In the genomic region with DNA sequence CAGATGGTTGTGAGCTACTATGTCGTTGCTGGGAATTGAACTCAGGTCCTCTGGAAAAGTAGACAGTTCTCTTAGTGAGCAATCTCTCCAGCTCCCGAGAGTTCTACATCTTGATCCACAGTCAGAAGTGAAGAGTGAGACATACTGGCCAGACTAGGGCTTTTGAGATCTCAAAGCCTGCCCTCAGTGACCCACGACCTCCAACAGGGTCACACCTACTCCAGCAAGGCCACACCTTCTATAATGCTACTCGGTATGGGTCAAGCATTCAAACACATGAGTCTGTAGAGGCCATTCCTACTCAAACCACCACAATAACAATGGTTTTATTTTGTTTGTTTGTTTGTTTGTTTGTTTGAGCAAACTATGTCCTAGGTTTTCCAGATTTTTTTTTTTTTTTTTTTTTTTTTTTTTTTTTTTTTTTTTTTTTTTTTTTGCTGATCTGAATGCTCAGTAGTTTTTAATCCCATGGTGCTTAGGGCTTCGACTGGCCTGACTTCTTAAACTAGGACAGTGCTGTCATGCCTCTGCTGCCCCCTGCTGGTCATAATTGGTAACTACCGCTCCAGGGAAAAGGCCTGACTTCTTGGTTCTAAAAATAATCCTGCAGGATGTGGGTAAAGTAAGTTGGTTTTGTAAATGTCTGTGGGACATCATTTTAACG, we compare ENCODE assay signal across 8 mouse cellular contexts. TPM values are rescaled to one million over a fixed set of nuclear protein-coding genes. Genes with fewer than 3 reads are reported as not detected.
A peak's percentile ranks its signal among the peaks of the same experiment; 100 is the strongest.
DNase-seq lines count a peak whose midpoint lies in the region; ATAC-seq lines count a peak whose summit lies in the region.
"Had no signal": no experiment of that assay in that cellular context is flagged by ENCODE, and none has a peak within 500 bp of the region (broad histone marks: within the 10 kb centered on the region; RNA-seq: fewer than 3 reads in every experiment).

No protein-coding gene starts in this region.

- no peaks in the 10 kb centered on the region for H3K79me2 ChIP-seq in macrophage (ENCODE audit: inconsistent target)

- 57% methylated on average over 7 of the region's 7 CpGs for WGBS in forebrain, embryonic 13.5 days
- 55% methylated on average over 7 of the region's 7 CpGs for WGBS in macrophage (ENCODE audit: missing documents)

- H3K4me2 ChIP-seq in forebrain, embryonic 13.5 days: no peak overlapping the region
- H3K4me2 ChIP-seq: neural tube, embryonic 12.5 days had no signal

- peak; percentile 67 for DNase-seq in Muller cell, postnatal 12 days (ENCODE audit: inconsistent ontology term)
- peak; percentile 54 for DNase-seq in c-Kit-negative CD71-positive TER-119-positive erythroid progenitor cells, embryonic 14.5 days (ENCODE audit: low read depth, low spot score)
- peak; percentile 71 for DNase-seq in left cerebral cortex, adult 11 months (ENCODE audit: low spot score)
- DNase-seq in spleen, adult 12 weeks (ENCODE audit: low spot score): peak; percentile 51

- H3K4me1 ChIP-seq in forebrain, embryonic 13.5 days: no peaks in the 10 kb centered on the region
- H3K4me1 ChIP-seq: neural tube, embryonic 12.5 days had no signal

- no peaks in the 10 kb centered on the region for H3K9me3 ChIP-seq in forebrain, embryonic 13.5 days (replicated peaks)
- H3K9me3 ChIP-seq: neural tube, embryonic 12.5 days had no signal

- H3K27ac ChIP-seq in forebrain, embryonic 13.5 days: no peak overlapping the region
- H3K27ac ChIP-seq in macrophage: peak overlapping the region; percentile 66
- H3K27ac ChIP-seq: neural tube, embryonic 12.5 days had no signal

- peak; percentile 84 for ATAC-seq in forebrain, embryonic 13.5 days
- ATAC-seq in hematopoietic stem cell, adult 5-6 weeks (replicated peaks in 1 of 2; ENCODE audit: insufficient read depth in 1 of 2, low FRiP score in 2 of 2, low TSS enrichment in 1 of 2, low read depth in 1 of 2, poor library complexity in 2 of 2, severe bottlenecking in 2 of 2): peak; percentile 82 to 93

- no peak overlapping the region for H3K9ac ChIP-seq in forebrain, embryonic 13.5 days
- H3K9ac ChIP-seq: neural tube, embryonic 12.5 days had no signal

- no peaks in the 10 kb centered on the region for H3K36me3 ChIP-seq in forebrain, embryonic 13.5 days (ENCODE audit: poor library complexity, severe bottlenecking)
- no peaks in the 10 kb centered on the region for H3K36me3 ChIP-seq in macrophage (ENCODE audit: inconsistent target)
- H3K36me3 ChIP-seq: neural tube, embryonic 12.5 days had no signal

- no peak overlapping the region for H3K4me3 ChIP-seq in forebrain, embryonic 13.5 days
- no peak overlapping the region for H3K4me3 ChIP-seq in macrophage (ENCODE audit: inconsistent target)
- H3K4me3 ChIP-seq: neural tube, embryonic 12.5 days had no signal

- H3K27me3 ChIP-seq in forebrain, embryonic 13.5 days: no peaks in the 10 kb centered on the region
- H3K27me3 ChIP-seq: neural tube, embryonic 12.5 days had no signal

RNA-seq across cellular contexts. Expression of gene Helb, which starts 12.1 kb away (rescaled TPM):
- 4.6 and 4.9 TPM in 2 replicates for polyA plus RNA-seq in forebrain, embryonic 13.5 days (2015; fragmentation: Nextera tagmentation; extraction: Ambion mirVana)
- 26.8 and 31.9 TPM in 2 replicates for total RNA-seq in hematopoietic stem cell, adult 5-6 weeks (2017)
- total RNA-seq in macrophage (2018; cell fraction: chromatin; rRNA removed): 10 to 100 TPM in 18 of 26 experiments, 1 to 10 TPM in 8; 4.0 to 47.5 (median 19.6) TPM
- total RNA-seq in macrophage (2018; cell fraction: cytosol; rRNA removed): 10 to 100 TPM in 14 of 26 experiments, 1 to 10 TPM in 12; 4.6 to 17.7 (median 10.3) TPM
- total RNA-seq in macrophage (2018; cell fraction: nucleus; rRNA removed): 10 to 100 TPM in 16 of 26 experiments, 1 to 10 TPM in 10; 5.0 to 41.1 (median 16.6) TPM
- 15.0 to 20.3 TPM (median 16.5 TPM) in 3 replicates for polyA plus RNA-seq in macrophage (2018)
